Mouse (Mus musculus) CH12.LX (cell line): ENCODE results near the gene Nyap1. TPM values are rescaled to one million over a fixed set of nuclear protein-coding genes. Genes with fewer than 3 reads are reported as not detected.
"Not testable (repeated sequence)": the region's sequence is repeated elsewhere in the genome, so short reads cannot be mapped to it uniquely, and the experiment has no call there.

ENCODE experiments used
- DNase-seq: peaks from one replicate; pipeline ENCODE4 v3.0.0-alpha.2; 2013; ENCODE audit errors: extremely low read depth
- H3K27ac ChIP-seq: 2 replicates; pipeline ENCODE4 v1.5.1; 2012; ENCODE audit warnings: low read depth, mild to moderate bottlenecking, control low read depth, moderate library complexity; ENCODE audit not compliant: insufficient read depth
- H3K27me3 ChIP-seq: replicated peaks from 2 replicates; pipeline ENCODE3; 2012; ENCODE audit warnings: inconsistent platforms
- H3K36me3 ChIP-seq, 2 experiments: replicated peaks in 1 of 2; 2 replicates each; pipeline versions ENCODE3 to v1.6.1; 2012; ENCODE audit warnings: inconsistent platforms in 1 of 2, low read length in 1 of 2, mild to moderate bottlenecking in 1 of 2, mixed read lengths in 1 of 2, moderate library complexity in 1 of 2; ENCODE audit not compliant: control insufficient read depth in 1 of 2, insufficient read depth in 1 of 2
- H3K4me1 ChIP-seq, 2 experiments: 2 replicates each; pipeline ENCODE4 v1.6.1; 2012; ENCODE audit warnings: inconsistent platforms in 1 of 2, moderate library complexity in 1 of 2; ENCODE audit not compliant: insufficient read depth in 2 of 2, control insufficient read depth in 1 of 2
- H3K4me2 ChIP-seq: 2 replicates; pipeline ENCODE4 v1.6.1; 2012; ENCODE audit warnings: low read depth, mild to moderate bottlenecking, control low read depth; ENCODE audit not compliant: poor library complexity, insufficient read depth, severe bottlenecking
- H3K4me3 ChIP-seq, 3 experiments: fragments of 150-350 bp in 1 of 3; sonication (generic) in 1 of 3; replicated peaks in 1 of 3; 2 replicates each; pipeline versions ENCODE3 to v1.5.1; 2011 to 2012; ENCODE audit warnings: low read depth in 2 of 3, low read length in 2 of 3, mild to moderate bottlenecking in 2 of 3, moderate library complexity in 2 of 3, control low read depth in 1 of 3, improper control_type of control experiment in 1 of 3, inconsistent platforms in 1 of 3, mixed read lengths in 1 of 3; ENCODE audit not compliant: poor library complexity in 1 of 3
- H3K79me2 ChIP-seq: replicated peaks from 2 replicates; pipeline ENCODE4 v1.6.1; 2012; ENCODE audit warnings: mild to moderate bottlenecking, moderate library complexity; ENCODE audit not compliant: control insufficient read depth, poor library complexity, insufficient read depth, severe bottlenecking; ENCODE audit errors: extremely low read depth
- H3K9ac ChIP-seq: 2 replicates; pipeline ENCODE4 v1.6.1; 2012; ENCODE audit warnings: low read depth, mild to moderate bottlenecking, control low read depth, moderate library complexity; ENCODE audit not compliant: insufficient read depth
- H3K9me3 ChIP-seq: replicated peaks from 2 replicates; pipeline ENCODE3; 2012; ENCODE audit warnings: low read length, inconsistent platforms, mixed read lengths
- CHD2 ChIP-seq: IDR thresholded peaks from 2 replicates; pipeline ENCODE4 v1.6.1; 2011; ENCODE audit warnings: low read length, improper control_type of control experiment
- CTCF ChIP-seq, 2 experiments: IDR thresholded peaks in 1 of 2; conservative IDR thresholded peaks in 1 of 2; 2 replicates each; pipeline ENCODE4 v1.5.1; 2011 to 2012; ENCODE audit warnings: low read depth in 2 of 2, low read length in 2 of 2, improper control_type of control experiment in 1 of 2, inconsistent platforms in 1 of 2, mild to moderate bottlenecking in 1 of 2, moderate library complexity in 1 of 2
- ELF1 ChIP-seq: IDR thresholded peaks from 2 replicates; pipeline ENCODE4 v1.6.1; 2014; ENCODE audit warnings: low read depth, mild to moderate bottlenecking, inconsistent platforms, low read length, improper control_type of control experiment
- EP300 ChIP-seq: IDR thresholded peaks from 2 replicates; pipeline ENCODE4 v1.6.1; 2011; ENCODE audit warnings: low read length, improper control_type of control experiment
- GABPA ChIP-seq: IDR thresholded peaks from 2 replicates; pipeline ENCODE4 v1.6.1; 2012; ENCODE audit warnings: low read depth, low read length, improper control_type of control experiment, inconsistent platforms; ENCODE audit not compliant: insufficient replicate concordance
- IRF4 ChIP-seq: IDR thresholded peaks from 2 replicates; pipeline ENCODE4 v1.6.1; 2014; ENCODE audit warnings: low read depth, mild to moderate bottlenecking, inconsistent platforms, low read length, improper control_type of control experiment
- JUND ChIP-seq: conservative IDR thresholded peaks from 2 replicates; pipeline ENCODE4 v1.6.1; 2011; ENCODE audit warnings: low read depth, low read length, improper control_type of control experiment
- KAT2A ChIP-seq: IDR thresholded peaks from 2 replicates; pipeline ENCODE4 v1.6.1; 2012; ENCODE audit warnings: low read length, improper control_type of control experiment, inconsistent platforms; ENCODE audit not compliant: insufficient replicate concordance
- MAFK ChIP-seq: IDR thresholded peaks from 2 replicates; pipeline ENCODE4 v1.6.1; 2011; ENCODE audit warnings: low read length, improper control_type of control experiment; ENCODE audit not compliant: insufficient replicate concordance
- MAZ ChIP-seq: IDR thresholded peaks from 2 replicates; pipeline ENCODE4 v1.6.1; 2012; ENCODE audit warnings: low read depth, mild to moderate bottlenecking, inconsistent platforms, low read length, improper control_type of control experiment, moderate library complexity
- MEF2A ChIP-seq: IDR thresholded peaks from 2 replicates; pipeline ENCODE4 v1.6.1; 2014; ENCODE audit warnings: low read depth, mild to moderate bottlenecking, inconsistent platforms, low read length, improper control_type of control experiment, borderline replicate concordance
- MXI1 ChIP-seq: IDR thresholded peaks from 2 replicates; pipeline ENCODE4 v1.6.1; 2011; ENCODE audit warnings: mild to moderate bottlenecking, low read depth, low read length, improper control_type of control experiment
- NRF1 ChIP-seq: IDR thresholded peaks from 2 replicates; pipeline ENCODE4 v1.6.1; 2014; ENCODE audit warnings: low read depth, mild to moderate bottlenecking, inconsistent platforms, low read length, improper control_type of control experiment, moderate library complexity
- PAX5 ChIP-seq: IDR thresholded peaks from 2 replicates; pipeline ENCODE4 v1.6.1; 2012; ENCODE audit warnings: low read length, inconsistent platforms, mixed read lengths
- POLR2A ChIP-seq: IDR thresholded peaks from 2 replicates; pipeline ENCODE4 v1.6.1; 2011; ENCODE audit warnings: low read depth, mild to moderate bottlenecking, improper control_type of control experiment, low read length
- POLR2AphosphoS2 ChIP-seq: IDR thresholded peaks from 2 replicates; pipeline ENCODE4 v1.6.1; 2011; ENCODE audit warnings: low read depth, low read length, improper control_type of control experiment
- RCOR1 ChIP-seq: conservative IDR thresholded peaks from 2 replicates; pipeline ENCODE4 v1.6.1; 2012; ENCODE audit warnings: low read depth, mild to moderate bottlenecking, inconsistent platforms, low read length, improper control_type of control experiment
- SIN3A ChIP-seq: IDR thresholded peaks from 2 replicates; pipeline ENCODE4 v1.6.1; 2012; ENCODE audit warnings: low read length, improper control_type of control experiment, inconsistent platforms
- TCF12 ChIP-seq: IDR thresholded peaks from 2 replicates; pipeline ENCODE4 v1.6.1; 2014; ENCODE audit warnings: low read depth, mild to moderate bottlenecking, inconsistent platforms, low read length, improper control_type of control experiment
- USF2 ChIP-seq: conservative IDR thresholded peaks from 2 replicates; pipeline ENCODE4 v1.6.1; 2011; ENCODE audit warnings: low read depth, low read length, improper control_type of control experiment
- ZC3H11A ChIP-seq: IDR thresholded peaks from 2 replicates; pipeline ENCODE4 v1.6.1; 2012; ENCODE audit warnings: low read depth, mild to moderate bottlenecking, inconsistent platforms, low read length, improper control_type of control experiment
- ZKSCAN1 ChIP-seq: IDR thresholded peaks from 2 replicates; pipeline ENCODE4 v1.6.1; 2012; ENCODE audit warnings: low read depth, inconsistent platforms, low read length, improper control_type of control experiment, borderline replicate concordance
- ZNF384 ChIP-seq: IDR thresholded peaks from 2 replicates; pipeline ENCODE4 v1.6.1; 2012; ENCODE audit warnings: low read depth, low read length, improper control_type of control experiment, inconsistent platforms
- dilution Hi-C: fragments of 300-500 bp; cut with MboI; formaldehyde crosslinking; loops from 2 replicates; pipeline ENCODE4 v1.14.3; 2020; ENCODE audit warnings: low sequenced_read_pairs; ENCODE audit not compliant: extremely low pct_unique_long_range_greater_than_20kb, extremely low pct_ligation_motif_present
- in situ Hi-C: fragments of 300-500 bp; cut with MboI; formaldehyde crosslinking; loops from 3 replicates; pipeline ENCODE4 v1.14.3; 2019; ENCODE audit warnings: low sequenced_read_pairs, low pct_ligation_motif_present, low pct_unique_long_range_greater_than_20kb, mixed read lengths
- polyA plus RNA-seq: library from polyadenylated mRNA; unstranded; fragments of >175 nt; gene quantifications from 2 replicates; pipeline ENCODE4 v1.2.1, GENCODE M21; 2012; ENCODE audit warnings: low read depth; ENCODE audit not compliant: insufficient read length
- total RNA-seq, 2 experiments: library from RNA; depleted of rRNA; stranded (reverse); fragments of 300-350 nt in 1 of 2; fragments of >200 nt in 1 of 2; gene quantifications; 2 replicates each; pipeline ENCODE4 v1.2.3; 2012 to 2014

The Nyap1 gene
- total and polyA plus RNA-seq, 3 experiments = 0.28 to 1.4 (median 0.43) TPM

- TF ChIP-seq RCOR1 (no peak), ZKSCAN1 (no peak), GABPA (no peak), ZNF384 (no peak), MEF2A (no peak), POLR2A (no peak), POLR2AphosphoS2 (no peak), KAT2A (no peak), NRF1 (no peak)
- Histone ChIP-seq H3K27me3 (no peaks in the 10 kb centered on the region), H3K4me1 (peaks cover 6 to 33% of the 10 kb centered on the region in 2 experiments), H3K79me2 (peaks cover 28% of the 10 kb centered on the region), H3K9me3 (no peaks in the 10 kb centered on the region), H3K9ac (no peak overlapping the region), H3K36me3 (peaks cover 53 to 72% of the 10 kb centered on the region in 2 experiments), H3K27ac (no peak overlapping the region), H3K4me2 (no peak overlapping the region), H3K4me3 (no peak overlapping the region)
- in situ Hi-C loops = loop anchor here (25.0 kb wide), 1 partner anchor 240 kb away; the partner anchor contains the start of genes Gigyf1 and Pop7
- DNase-seq = no peak
- dilution Hi-C loops = no loop called here
These were observed 10.6 kb upstream of the Nyap1 start for GRCm38 (mm10) chr5:137751988-137752387.

GRCm38 (mm10) chr5:137751221-137751887 is 9.9 kb upstream of the Nyap1 start:
- Histone ChIP-seq H3K27ac (no peak overlapping the region), H3K9me3 (no peaks in the 10 kb centered on the region), H3K4me2 (no peak overlapping the region), H3K9ac (no peak overlapping the region), H3K4me1 (peaks cover 6 to 31% of the 10 kb centered on the region in 2 experiments), H3K36me3 (peaks cover 47 to 65% of the 10 kb centered on the region in 2 experiments), H3K79me2 (peaks cover 34% of the 10 kb centered on the region), H3K4me3 (no peak overlapping the region), H3K27me3 (no peaks in the 10 kb centered on the region)
- dilution Hi-C loops (no loop called here), in situ Hi-C loops (loop anchor here (25.0 kb wide), 1 partner anchor 239 kb away; the partner anchor contains the start of genes Gigyf1 and Pop7)
- TF ChIP-seq SIN3A (no peak), MAFK (no peak), ELF1 (no peak), CTCF (conservative IDR thresholded peaks at IDR 0.05 in 1 of 2, IDR thresholded peaks at IDR 0.05 in 1 of 2; ENCODE audit: low read depth in 2 of 2, low read length in 2 of 2) (no peak), MAZ (no peak), KAT2A (no peak), IRF4 (no peak), CHD2 (no peak), ZKSCAN1 (no peak), RCOR1 (no peak), EP300 (no peak), GABPA (no peak), TCF12 (no peak), PAX5 (no peak), MXI1 (no peak), JUND (no peak), ZC3H11A (no peak), USF2 (no peak)
- no peak for DNase-seq

DNA sequence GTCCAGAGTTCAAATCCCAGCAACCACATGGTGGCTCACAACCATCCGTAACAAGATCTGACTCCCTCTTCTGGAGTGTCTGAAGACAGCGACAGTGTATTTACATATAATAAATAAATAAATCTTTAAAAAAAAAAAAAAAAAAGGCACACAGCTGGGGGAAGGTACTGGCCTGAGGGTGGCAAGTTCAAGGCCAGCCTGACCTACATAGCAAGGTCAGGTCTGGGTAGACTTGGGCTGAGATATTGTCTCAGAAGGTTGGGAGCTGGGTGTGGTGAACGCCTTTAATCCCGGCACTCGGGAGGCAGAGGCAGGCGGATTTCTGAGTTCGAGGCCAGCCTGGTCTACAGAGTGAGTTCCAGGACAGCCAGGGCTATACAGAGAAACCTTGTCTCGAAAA is 8.8 kb upstream of the Nyap1 start:
- H3K4me3 ChIP-seq, DNase-seq, dilution Hi-C loops, H3K4me2 ChIP-seq, H3K27me3 ChIP-seq, H3K27ac ChIP-seq, H3K9ac ChIP-seq, H3K9me3 ChIP-seq: not testable (repeated sequence)
- in situ Hi-C loops = loop anchor here (25.0 kb wide), 1 partner anchor 238 kb away; the partner anchor contains the start of genes Gigyf1 and Pop7
- Histone ChIP-seq H3K36me3 (peaks cover 36 to 54% of the 10 kb centered on the region in 2 experiments), H3K79me2 (peaks cover 34% of the 10 kb centered on the region), H3K4me1 (peaks cover 6 to 34% of the 10 kb centered on the region in 2 experiments)
